Mouse (Mus musculus): ENCODE results near the gene Zbtb2. TPM values are rescaled to one million over a fixed set of nuclear protein-coding genes. Genes with fewer than 3 reads are reported as not detected.
"Not testable (repeated sequence)": the region's sequence is repeated elsewhere in the genome, so short reads cannot be mapped to it uniquely, and the experiment has no call there.

Zbtb2 gene
- 20.3 and 23.3 TPM in 2 replicates for polyA plus RNA-seq (2014; fragmentation: Nextera tagmentation; extraction: Ambion mirVana)

GRCm38 (mm10) chr10:4387701-4388383, at the start of gene Zbtb2:
Gene Zbtb2, minus strand, starts transcription at chr10:4388108.
- WGBS = under 1% methylated on average over 42 of the region's 87 CpGs
- ATAC-seq (replicated peaks; ENCODE audit: insufficient number of reproducible peaks, low FRiP score, low TSS enrichment, low read depth) (no peak), DNase-seq (ENCODE audit: low spot score) (peak; percentile 71)
- Histone ChIP-seq H3K9me3 (replicated peaks; ENCODE audit: control insufficient read depth, low read length) (no peaks in the 10 kb centered on the region), H3K4me2 (ENCODE audit: low read depth, low read length) (peak within 1 kb of the TSS; percentile 84), H3K27ac (replicated peaks; ENCODE audit: low read depth, low read length) (peak within 1 kb of the TSS; percentile 99), H3K36me3 (replicated peaks; ENCODE audit: control insufficient read depth, insufficient read depth, low read depth, low read length) (no peaks in the 10 kb centered on the region), H3K27me3 (ENCODE audit: control insufficient read depth, insufficient read depth, low read length) (no peaks in the 10 kb centered on the region), H3K4me3 (ENCODE audit: low read depth, low read length) (peak within 1 kb of the TSS; percentile 97), H3K4me1 (ENCODE audit: control insufficient read depth, insufficient read depth, low read length) (peaks cover 2% of the 10 kb centered on the region; the same call in 1 of the 2 replicates), H3K9ac (replicated peaks; ENCODE audit: low read length) (peak within 1 kb of the TSS; percentile 98)

- Histone ChIP-seq H3K27me3 (ENCODE audit: control insufficient read depth, insufficient read depth, low read length) (no peaks in the 10 kb centered on the region), H3K36me3 (replicated peaks; ENCODE audit: control insufficient read depth, insufficient read depth, low read depth, low read length) (peaks cover under 1% of the 10 kb centered on the region; the same call in 1 of the 2 replicates)
- no peak for ATAC-seq (replicated peaks; ENCODE audit: insufficient number of reproducible peaks, low FRiP score, low TSS enrichment, low read depth)
Observed at GRCm38 (mm10) chr10:4435416-4435815, 47.5 kb upstream of the Zbtb2 start.

GRCm38 (mm10) chr10:4433871-4434270, 46.0 kb upstream of the Zbtb2 start:
- H3K4me2 ChIP-seq (ENCODE audit: low read depth, low read length); H3K36me3 ChIP-seq (replicated peaks; ENCODE audit: control insufficient read depth, insufficient read depth, low read depth, low read length); H3K9ac ChIP-seq (replicated peaks; ENCODE audit: low read length); DNase-seq (ENCODE audit: low spot score); H3K27ac ChIP-seq (replicated peaks; ENCODE audit: low read depth, low read length); ATAC-seq (replicated peaks; ENCODE audit: insufficient number of reproducible peaks, low FRiP score, low TSS enrichment, low read depth); H3K4me1 ChIP-seq (ENCODE audit: control insufficient read depth, insufficient read depth, low read length); H3K27me3 ChIP-seq (ENCODE audit: control insufficient read depth, insufficient read depth, low read length); H3K9me3 ChIP-seq (replicated peaks; ENCODE audit: control insufficient read depth, low read length); H3K4me3 ChIP-seq (ENCODE audit: low read depth, low read length): not testable (repeated sequence)
- 86% methylated on average over 2 of the region's 2 CpGs for WGBS

More at GRCm38 (mm10) chr10:4435416-4435815, 47.5 kb upstream of the Zbtb2 start:
- Histone ChIP-seq H3K9me3 (replicated peaks; ENCODE audit: control insufficient read depth, low read length) (no peaks in the 10 kb centered on the region), H3K4me1 (ENCODE audit: control insufficient read depth, insufficient read depth, low read length) (no peaks in the 10 kb centered on the region), H3K4me3 (ENCODE audit: low read depth, low read length) (no peak overlapping the region), H3K4me2 (ENCODE audit: low read depth, low read length) (no peak overlapping the region), H3K27ac (replicated peaks; ENCODE audit: low read depth, low read length) (no peak overlapping the region), H3K9ac (replicated peaks; ENCODE audit: low read length) (no peak overlapping the region)
- no peak for DNase-seq (ENCODE audit: low spot score)
- WGBS = 83% methylated on average over 3 of the region's 3 CpGs

- DNase-seq (ENCODE audit: low spot score) (peak; percentile 61), ATAC-seq (replicated peaks; ENCODE audit: insufficient number of reproducible peaks, low FRiP score, low TSS enrichment, low read depth) (no peak)
- no peaks in the 10 kb centered on the region for H3K9me3 ChIP-seq (replicated peaks; ENCODE audit: control insufficient read depth, low read length)
- H3K4me2 ChIP-seq (ENCODE audit: low read depth, low read length) = peak overlapping the region; percentile 53
- no peaks in the 10 kb centered on the region; the same call in 1 of the 2 replicates for H3K36me3 ChIP-seq (replicated peaks; ENCODE audit: control insufficient read depth, insufficient read depth, low read depth, low read length)
- H3K9ac ChIP-seq (replicated peaks; ENCODE audit: low read length) = peak overlapping the region; percentile 74
- peak overlapping the region; percentile 67 for H3K4me3 ChIP-seq (ENCODE audit: low read depth, low read length)
- H3K27ac ChIP-seq (replicated peaks; ENCODE audit: low read depth, low read length) = peak overlapping the region; percentile 62
- H3K27me3 ChIP-seq (ENCODE audit: control insufficient read depth, insufficient read depth, low read length) = no peaks in the 10 kb centered on the region
- H3K4me1 ChIP-seq (ENCODE audit: control insufficient read depth, insufficient read depth, low read length) = no peaks in the 10 kb centered on the region
- 11% methylated on average over 19 of the region's 19 CpGs for WGBS
Observed at GRCm38 (mm10) chr10:4432996-4433755, 45.3 kb upstream of the Zbtb2 start.

- Histone ChIP-seq H3K4me3 (ENCODE audit: low read depth, low read length) (peak within 1 kb of the TSS; percentile 67), H3K4me2 (ENCODE audit: low read depth, low read length) (peak within 1 kb of the TSS; percentile 53), H3K36me3 (replicated peaks; ENCODE audit: control insufficient read depth, insufficient read depth, low read depth, low read length) (no peaks in the 10 kb centered on the region), H3K27ac (replicated peaks; ENCODE audit: low read depth, low read length) (peak within 1 kb of the TSS; percentile 62), H3K27me3 (ENCODE audit: control insufficient read depth, insufficient read depth, low read length) (no peaks in the 10 kb centered on the region), H3K4me1 (ENCODE audit: control insufficient read depth, insufficient read depth, low read length) (no peaks in the 10 kb centered on the region), H3K9ac (replicated peaks; ENCODE audit: low read length) (peak within 1 kb of the TSS; percentile 75), H3K9me3 (replicated peaks; ENCODE audit: control insufficient read depth, low read length) (no peaks in the 10 kb centered on the region)
- peak; percentile 94 for DNase-seq (ENCODE audit: low spot score)
- WGBS = under 1% methylated on average over 68 of the region's 75 CpGs
- peak; percentile 90 for ATAC-seq (replicated peaks; ENCODE audit: insufficient number of reproducible peaks, low FRiP score, low TSS enrichment, low read depth)
Observed at GRCm38 (mm10) chr10:4432123-4432931, 44.4 kb upstream of the Zbtb2 start, which contains the start of the genes Rmnd1 and Armt1. Gene Rmnd1, minus strand, starts transcription at chr10:4432388. Gene Armt1, plus strand, starts transcription at chr10:4432467.

GRCm38 (mm10) chr10:4431746-4432122, 43.8 kb upstream of the Zbtb2 start:
- H3K27me3 ChIP-seq (ENCODE audit: control insufficient read depth, insufficient read depth, low read length) = no peaks in the 10 kb centered on the region
- H3K36me3 ChIP-seq (replicated peaks; ENCODE audit: control insufficient read depth, insufficient read depth, low read depth, low read length) = no peaks in the 10 kb centered on the region
- ATAC-seq (replicated peaks; ENCODE audit: insufficient number of reproducible peaks, low FRiP score, low TSS enrichment, low read depth) (peak; percentile 14), DNase-seq (ENCODE audit: low spot score) (no peak)
- peak overlapping the region; percentile 75 for H3K9ac ChIP-seq (replicated peaks; ENCODE audit: low read length)
- no peaks in the 10 kb centered on the region for H3K4me1 ChIP-seq (ENCODE audit: control insufficient read depth, insufficient read depth, low read length)
- peak overlapping the region; percentile 25 for H3K4me2 ChIP-seq (ENCODE audit: low read depth, low read length)
- peak overlapping the region; percentile 67 for H3K4me3 ChIP-seq (ENCODE audit: low read depth, low read length)
- H3K27ac ChIP-seq (replicated peaks; ENCODE audit: low read depth, low read length) = no peak overlapping the region
- 16% methylated on average over 5 of the region's 5 CpGs for WGBS
- no peaks in the 10 kb centered on the region for H3K9me3 ChIP-seq (replicated peaks; ENCODE audit: control insufficient read depth, low read length)

GRCm38 (mm10) chr10:4430826-4431225, 42.9 kb upstream of the Zbtb2 start:
- DNase-seq (ENCODE audit: low spot score) (no peak), ATAC-seq (replicated peaks; ENCODE audit: insufficient number of reproducible peaks, low FRiP score, low TSS enrichment, low read depth) (no peak)
- Histone ChIP-seq H3K9me3 (replicated peaks; ENCODE audit: control insufficient read depth, low read length) (no peaks in the 10 kb centered on the region), H3K4me3 (ENCODE audit: low read depth, low read length) (no peak overlapping the region), H3K36me3 (replicated peaks; ENCODE audit: control insufficient read depth, insufficient read depth, low read depth, low read length) (no peaks in the 10 kb centered on the region), H3K27me3 (ENCODE audit: control insufficient read depth, insufficient read depth, low read length) (no peaks in the 10 kb centered on the region), H3K4me2 (ENCODE audit: low read depth, low read length) (peak overlapping the region; percentile 29; the same call in 1 of the 2 replicates), H3K4me1 (ENCODE audit: control insufficient read depth, insufficient read depth, low read length) (no peaks in the 10 kb centered on the region), H3K9ac (replicated peaks; ENCODE audit: low read length) (no peak overlapping the region), H3K27ac (replicated peaks; ENCODE audit: low read depth, low read length) (no peak overlapping the region)
- WGBS = 91% methylated on average over 3 of the region's 3 CpGs

All from embryonic facial prominence, embryonic 11.5 days (tissue).